Mouse (Mus musculus) adrenal gland, postnatal 10 days (tissue): ENCODE results near the gene Kctd20. TPM values are rescaled to one million over a fixed set of nuclear protein-coding genes. Genes with fewer than 3 reads are reported as not detected.

Experiments
- DNase-seq: peaks from one replicate; pipeline ENCODE4 v3.0.0; 2021; ENCODE audit warnings: mixed read lengths
- total RNA-seq, 2 experiments: library from RNA; stranded (reverse); gene quantifications; 2 replicates each; pipeline ENCODE4 v1.2.3; 2021

Gene Kctd20
- total RNA-seq, 2 experiments from 2014 or later = 76.1 to 76.7 TPM

GRCm38 (mm10) chr17:28931436-28932211 is 20.1 kb upstream of the Kctd20 start:
- DNase-seq = no peak

- no peak for DNase-seq
Measured at GRCm38 (mm10) chr17:28932274-28932673, 19.5 kb upstream of the Kctd20 start.

DNA sequence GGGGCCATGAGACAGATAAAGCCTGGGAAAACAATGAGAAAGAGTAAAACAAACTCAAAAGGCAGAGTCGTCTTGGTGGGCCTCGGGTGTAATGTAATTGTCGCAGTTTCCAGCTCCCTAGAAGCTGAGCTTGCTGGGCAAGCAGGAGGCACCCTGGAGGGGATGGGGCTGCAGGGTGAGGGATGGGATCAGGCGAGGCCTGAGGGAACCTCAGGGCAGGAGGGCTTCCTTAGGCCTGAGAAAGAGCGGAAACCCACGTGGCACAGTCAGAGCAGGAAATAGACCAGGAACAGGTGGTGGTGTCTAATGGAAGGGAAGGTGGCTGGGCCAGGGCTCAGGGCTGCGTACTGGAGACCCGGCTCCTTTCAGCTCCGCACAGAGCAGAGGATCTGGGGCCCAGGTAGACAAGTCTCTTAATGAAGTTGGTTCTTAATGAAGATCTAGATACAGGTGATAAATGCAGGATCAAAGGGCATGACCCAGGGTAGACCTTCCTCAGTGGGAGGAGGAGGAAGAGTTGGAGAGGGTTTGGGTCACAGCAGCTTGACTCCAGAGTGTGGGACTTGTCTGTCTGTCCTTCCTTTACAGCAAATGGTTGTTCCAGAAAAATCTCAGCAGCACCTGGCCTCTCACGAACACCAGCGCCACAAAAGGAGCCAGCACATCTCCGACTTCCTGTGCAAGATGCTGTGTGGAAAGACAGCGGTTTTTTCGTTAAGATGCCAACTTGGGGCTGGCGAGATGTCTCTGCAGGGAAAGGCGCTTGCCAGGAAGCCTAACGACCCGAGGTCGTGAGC is 17.4 kb upstream of the Kctd20 start:
- DNase-seq = no peak

DNA sequence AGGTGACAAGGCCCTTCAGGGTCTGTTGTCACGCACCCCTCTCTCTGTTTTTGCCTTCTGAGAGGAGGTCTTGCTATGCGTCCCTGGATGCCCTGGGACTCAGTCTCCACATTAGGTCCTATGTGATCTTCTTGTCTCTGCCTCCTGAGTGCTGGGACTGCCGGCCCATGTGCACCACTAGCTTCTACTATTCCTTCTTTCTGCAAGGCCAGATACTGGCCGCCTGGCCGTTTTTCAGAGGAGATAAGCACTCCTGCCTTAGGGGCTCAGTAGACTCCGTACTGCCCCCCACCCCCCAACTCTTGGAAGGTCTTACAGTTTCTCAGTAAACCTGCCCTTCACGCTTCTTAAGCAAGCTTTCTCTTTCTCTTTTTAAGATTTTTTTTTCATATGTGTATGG is 15.6 kb upstream of the Kctd20 start:
- no peak for DNase-seq

- DNase-seq = peak; percentile 77
Measured at GRCm38 (mm10) chr17:28936622-28937345, 15.0 kb upstream of the Kctd20 start.

DNA sequence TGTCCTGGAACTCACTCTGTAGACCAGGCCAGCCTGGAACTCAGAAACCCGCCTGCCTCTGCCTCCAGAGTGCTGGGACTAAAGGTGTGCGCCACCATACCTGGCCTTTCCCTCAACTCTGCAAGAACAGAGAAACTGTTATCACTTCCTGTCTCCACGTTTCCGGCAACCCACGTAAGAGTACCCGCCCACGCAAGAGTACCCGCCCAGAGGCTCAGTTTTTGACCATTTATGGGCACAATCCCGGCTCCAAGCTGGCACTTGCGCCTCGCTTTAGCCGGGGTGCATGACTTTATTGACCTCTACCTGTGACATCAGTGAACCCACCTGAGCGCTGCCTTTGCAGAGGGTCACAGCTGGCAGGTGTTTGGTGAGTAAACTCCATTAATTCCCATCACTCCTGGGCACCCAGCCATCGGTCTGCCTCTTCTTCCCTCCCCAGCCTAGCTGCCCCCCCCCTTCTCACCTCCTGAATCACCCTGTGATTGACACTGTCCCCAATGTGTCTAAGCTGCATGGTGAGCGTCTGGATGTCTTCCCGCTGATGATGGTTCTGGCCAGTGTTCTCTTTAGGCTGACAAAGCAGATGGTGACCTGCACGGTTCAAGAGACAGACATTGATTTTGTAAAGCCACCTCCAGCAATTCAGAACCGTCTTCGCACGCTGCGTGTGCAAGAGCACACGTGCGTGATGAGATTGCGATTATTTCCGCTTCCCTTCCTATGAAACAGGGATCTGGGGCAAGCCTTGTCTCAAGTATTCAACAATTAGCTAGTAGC is 10.8 kb upstream of the Kctd20 start:
- no peak for DNase-seq

GRCm38 (mm10) chr17:28942101-28942500 is 9.6 kb upstream of the Kctd20 start:
- DNase-seq = no peak

GRCm38 (mm10) chr17:28943740-28944139 is 8.0 kb upstream of the Kctd20 start, which contains the start of gene Pxt1:
Pxt1 (minus strand) TSS chr17:28943840.
- DNase-seq = no peak

- DNase-seq = no peak
Measured at GRCm38 (mm10) chr17:28944481-28944880, 7.3 kb upstream of the Kctd20 start.

DNA sequence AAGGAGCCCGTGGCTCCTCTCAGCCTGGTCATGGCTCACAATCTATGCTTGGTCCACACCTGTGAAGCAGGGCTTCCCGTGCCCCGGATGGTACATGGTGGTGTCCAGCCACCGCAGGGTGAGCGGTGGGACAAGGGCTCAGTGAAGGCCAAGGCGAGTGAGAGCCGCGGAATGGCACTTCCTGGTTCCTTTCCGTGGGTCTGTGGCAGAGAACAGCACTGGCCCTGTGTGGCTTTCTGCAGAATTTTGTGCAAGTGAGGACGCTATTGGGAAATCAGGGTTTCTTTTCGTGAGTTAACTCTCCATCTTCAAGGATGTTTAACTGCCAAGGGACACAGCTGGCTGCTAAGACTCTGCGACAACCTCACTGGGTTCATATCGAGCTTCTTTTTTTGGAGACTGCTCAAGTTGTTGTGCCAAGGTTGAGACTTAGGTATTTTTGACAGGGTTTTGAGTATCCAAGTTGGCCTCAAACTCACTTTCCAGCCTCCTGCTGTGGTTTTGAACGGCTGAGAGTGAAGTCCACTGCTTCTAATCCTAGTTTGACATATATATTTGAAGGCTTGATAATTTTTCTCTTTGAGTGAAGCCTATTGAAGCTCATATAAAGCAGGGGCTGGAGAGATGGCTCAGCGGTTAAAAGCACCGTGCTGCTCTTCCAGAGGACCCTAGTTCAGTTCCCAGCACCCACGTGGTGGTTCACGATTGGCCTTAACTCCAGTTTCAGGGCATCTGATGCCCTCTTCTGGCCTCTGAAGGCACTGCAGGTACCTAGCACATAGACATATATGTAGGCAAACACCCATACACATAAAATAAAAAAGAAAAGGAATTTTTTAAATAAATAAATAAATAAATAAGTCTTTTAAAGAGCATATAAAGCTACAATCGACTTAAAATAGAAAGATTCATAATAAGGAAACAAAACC is 4.5 kb upstream of the Kctd20 start:
- no peak for DNase-seq

DNA sequence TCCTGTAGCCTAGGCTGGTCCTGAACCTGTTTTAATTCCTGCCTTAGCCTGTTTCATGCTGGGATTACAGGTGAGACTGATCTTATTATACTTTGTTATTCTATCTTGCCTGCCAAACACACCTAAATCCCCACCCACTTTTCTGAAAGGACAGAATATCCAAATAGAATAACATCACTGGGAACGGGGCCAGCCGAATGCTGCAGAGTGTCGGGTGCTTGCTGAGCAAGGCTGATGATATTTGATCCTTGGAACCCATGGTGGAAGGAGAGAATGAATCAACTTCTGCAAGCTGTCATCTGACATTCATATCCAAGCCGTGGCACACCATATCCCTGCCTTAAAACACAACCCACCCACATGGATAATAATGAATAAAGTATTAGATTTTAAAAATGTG is 3.1 kb upstream of the Kctd20 start:
- peak; percentile 58 for DNase-seq

DNA sequence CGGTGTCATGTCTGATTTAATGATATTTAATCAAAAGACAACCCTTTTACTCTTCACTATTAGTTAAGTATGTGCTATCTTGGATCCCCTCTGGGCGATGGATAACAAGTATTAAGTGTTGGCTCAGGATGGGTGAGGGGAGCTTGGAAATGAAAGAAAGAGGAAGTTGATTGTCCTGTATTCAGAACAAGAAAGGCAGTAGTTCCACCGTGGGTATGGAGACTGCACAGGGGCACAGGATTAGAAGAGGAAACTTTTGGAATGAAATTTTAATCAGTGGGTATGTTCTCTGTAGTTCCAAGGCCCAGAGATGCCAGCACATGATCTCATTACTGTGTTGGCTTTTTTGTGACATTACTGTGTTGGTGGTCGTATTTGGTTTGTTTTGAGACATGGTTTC is 999 bp upstream of the Kctd20 start:
- DNase-seq = no peak

GRCm38 (mm10) chr17:28953251-28953650 is 1.5 kb downstream of the Kctd20 start:
- DNase-seq = peak; percentile 35

GRCm38 (mm10) chr17:28954416-28954815 is 2.7 kb downstream of the Kctd20 start:
- DNase-seq = no peak

- DNase-seq = no peak
Measured at GRCm38 (mm10) chr17:28960597-28960996, 8.8 kb downstream of the Kctd20 start.

GRCm38 (mm10) chr17:28961596-28961995 is 9.8 kb downstream of the Kctd20 start:
- DNase-seq = no peak

GRCm38 (mm10) chr17:28967021-28967610 is 15.4 kb downstream of the Kctd20 start:
- DNase-seq = no peak

DNA sequence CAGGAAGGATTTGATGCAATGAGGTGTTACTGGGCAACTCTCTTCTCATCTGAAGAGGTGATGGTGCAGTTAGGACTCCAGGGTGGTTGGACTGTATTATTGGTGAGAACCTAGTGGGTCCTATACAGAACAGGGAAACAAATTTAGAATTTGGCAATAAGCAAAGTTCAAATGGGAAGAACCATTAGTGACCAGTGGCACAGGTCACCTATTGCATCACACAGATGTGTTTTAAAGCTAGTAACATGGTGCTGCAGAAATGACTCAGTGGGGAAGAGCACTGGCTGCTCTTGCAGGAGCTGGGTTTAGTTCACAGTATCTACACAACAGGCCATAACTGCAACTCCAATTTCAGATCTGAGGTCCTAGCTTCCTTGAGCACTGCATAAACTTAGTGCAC is 18.4 kb downstream of the Kctd20 start:
- DNase-seq = no peak

DNA sequence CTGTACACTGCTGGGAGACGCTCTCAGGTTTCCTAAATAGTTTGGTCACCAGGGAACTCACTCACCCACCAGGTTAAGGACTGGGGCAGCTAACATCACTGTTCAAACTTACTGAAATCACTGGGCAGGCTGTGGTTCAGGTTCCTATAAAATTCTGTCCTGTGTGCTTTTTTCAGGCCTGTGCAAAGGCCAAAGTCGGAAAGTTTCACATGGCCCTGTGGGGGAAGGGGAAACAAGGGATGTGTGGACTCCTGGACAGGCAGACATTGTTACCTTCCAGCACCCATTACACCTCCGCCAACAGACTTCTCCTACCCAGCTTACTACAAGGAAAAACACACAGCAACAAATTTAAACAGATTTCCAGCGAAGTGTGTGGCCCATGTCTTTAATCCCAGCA is 27.3 kb downstream of the Kctd20 start:
- no peak for DNase-seq

GRCm38 (mm10) chr17:28981081-28981480 is 29.3 kb downstream of the Kctd20 start:
- DNase-seq = no peak
